ENCODE assay signal across 11 mouse cellular contexts in the genomic region with DNA sequence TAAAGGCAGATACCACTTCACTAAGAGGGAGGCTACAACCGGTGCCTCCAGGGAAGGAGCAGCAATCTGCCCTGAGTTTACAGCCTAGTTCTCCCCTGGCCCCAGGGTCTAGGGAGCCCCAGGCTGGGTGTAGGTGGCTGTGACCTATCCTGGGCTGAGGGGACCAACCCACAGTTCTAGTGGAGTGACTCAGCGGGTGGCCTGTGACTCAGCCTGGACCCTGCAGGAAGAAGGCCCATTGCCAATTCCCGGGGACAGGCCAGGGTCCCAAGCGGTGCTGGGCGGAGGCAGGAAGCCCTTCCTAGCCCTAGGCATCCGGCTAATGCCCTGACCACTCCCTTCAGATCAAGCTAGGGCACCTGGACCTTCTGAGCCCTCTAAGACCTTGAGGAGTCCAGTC. TPM values are rescaled to one million over a fixed set of nuclear protein-coding genes. Genes with fewer than 3 reads are reported as not detected.
DNase-seq lines count a peak whose midpoint lies in the region; ATAC-seq and TF ChIP-seq lines count a peak whose summit lies in the region.
"Had no signal": no experiment of that assay in that cellular context is flagged by ENCODE, and none has a peak within 500 bp of the region (broad histone marks: within the 10 kb centered on the region; RNA-seq: fewer than 3 reads in every experiment).

No protein-coding gene starts in this region.

- peaks cover 56% of the 10 kb centered on the region for H3K4me1 ChIP-seq in heart, embryonic 15.5 days (replicated peaks)
- peaks cover 36% of the 10 kb centered on the region for H3K4me1 ChIP-seq in stomach, embryonic 14.5 days (ENCODE audit: control insufficient read depth, insufficient read depth, low read length)
- H3K4me1 ChIP-seq in midbrain, embryonic 10.5 days = peaks cover 47% of the 10 kb centered on the region
- H3K4me1 ChIP-seq in forebrain, embryonic 14.5 days (ENCODE audit: control insufficient read depth, insufficient read depth, low read length) = peaks cover 9% of the 10 kb centered on the region

- no peaks in the 10 kb centered on the region for H3K36me3 ChIP-seq in heart, embryonic 15.5 days
- H3K36me3 ChIP-seq in stomach, embryonic 14.5 days (ENCODE audit: control insufficient read depth, insufficient read depth, low read length) = peaks cover 1% of the 10 kb centered on the region; the same call in 1 of the 2 replicates
- 0 out of 2 replicates have a peak, but pooled peaks cover under 1% of the 10 kb centered on the region for H3K36me3 ChIP-seq in midbrain, embryonic 10.5 days
- no peaks in the 10 kb centered on the region for H3K36me3 ChIP-seq in forebrain, embryonic 14.5 days (ENCODE audit: control insufficient read depth, insufficient read depth, low read length)
- H3K36me3 ChIP-seq: liver, embryonic 15.5 days had no signal

- no peaks in the 10 kb centered on the region for H3K27me3 ChIP-seq in heart, embryonic 15.5 days
- no peaks in the 10 kb centered on the region for H3K27me3 ChIP-seq in stomach, embryonic 14.5 days (ENCODE audit: control insufficient read depth, insufficient read depth, low read length)
- H3K27me3 ChIP-seq in midbrain, embryonic 10.5 days (ENCODE audit: low read depth, poor library complexity, severe bottlenecking) = 0 out of 2 replicates have a peak, but pooled peaks cover 7% of the 10 kb centered on the region
- no peaks in the 10 kb centered on the region for H3K27me3 ChIP-seq in forebrain, embryonic 14.5 days (replicated peaks; ENCODE audit: control insufficient read depth, insufficient read depth, low read length)
- H3K27me3 ChIP-seq: liver, embryonic 15.5 days had no signal

- no peak overlapping the region; the same call in 1 of the 2 replicates for H3K9ac ChIP-seq in heart, embryonic 15.5 days
- no peak overlapping the region for H3K9ac ChIP-seq in stomach, embryonic 14.5 days (replicated peaks; ENCODE audit: low read depth, low read length)
- H3K9ac ChIP-seq in forebrain, embryonic 14.5 days (ENCODE audit: low read length) = no peak overlapping the region
- H3K9ac ChIP-seq: liver, embryonic 15.5 days had no signal

- ATAC-seq in heart, embryonic 15.5 days (replicated peaks; ENCODE audit: insufficient number of reproducible peaks, insufficient read depth, low FRiP score, low read depth) = no peak
- 0 out of 2 replicates have a peak, but pooled peaks have one; percentile 10 for ATAC-seq in stomach, embryonic 14.5 days (ENCODE audit: insufficient number of reproducible peaks, insufficient read depth, low FRiP score, low read depth)
- no peak for ATAC-seq in forebrain, embryonic 14.5 days

- H3K27ac ChIP-seq in left cerebral cortex, adult 2 months = peak overlapping the region; percentile 4; the same call in 1 of the 2 replicates
- peak overlapping the region; percentile 73 for H3K27ac ChIP-seq in heart, embryonic 15.5 days
- H3K27ac ChIP-seq in stomach, embryonic 14.5 days (ENCODE audit: low read length) = peak overlapping the region; percentile 52; the same call in 1 of the 2 replicates
- H3K27ac ChIP-seq in midbrain, embryonic 10.5 days (replicated peaks) = no peak overlapping the region
- no peak overlapping the region for H3K27ac ChIP-seq in forebrain, embryonic 14.5 days (ENCODE audit: low read depth, low read length)
- H3K27ac ChIP-seq: liver, embryonic 15.5 days had no signal

- TF ChIP-seq CTCF in left cerebral cortex, adult 2 months (IDR thresholded peaks at IDR 0.05) = no peak

- no peak overlapping the region for H3K4me2 ChIP-seq in heart, embryonic 15.5 days
- H3K4me2 ChIP-seq in stomach, embryonic 14.5 days (replicated peaks; ENCODE audit: low read depth, low read length) = no peak overlapping the region
- no peak overlapping the region for H3K4me2 ChIP-seq in forebrain, embryonic 14.5 days (ENCODE audit: low read length)
- H3K4me2 ChIP-seq: liver, embryonic 15.5 days had no signal

- intact Hi-C loops in left cerebral cortex, adult 2 months (cut with DNase I) = no loop called here

- H3K9me3 ChIP-seq in heart, embryonic 15.5 days (replicated peaks) = no peaks in the 10 kb centered on the region
- no peaks in the 10 kb centered on the region for H3K9me3 ChIP-seq in stomach, embryonic 14.5 days (ENCODE audit: control insufficient read depth, low read depth, low read length)
- no peaks in the 10 kb centered on the region for H3K9me3 ChIP-seq in midbrain, embryonic 10.5 days (replicated peaks)
- H3K9me3 ChIP-seq in forebrain, embryonic 14.5 days (replicated peaks; ENCODE audit: control insufficient read depth, low read length) = no peaks in the 10 kb centered on the region
- H3K9me3 ChIP-seq: liver, embryonic 15.5 days had no signal

- 55% methylated on average over 6 of the region's 6 CpGs for WGBS in heart, embryonic 15.5 days
- WGBS in stomach, embryonic 14.5 days = 55% methylated on average over 6 of the region's 6 CpGs
- 81% methylated on average over 6 of the region's 6 CpGs for WGBS in midbrain, embryonic 10.5 days
- WGBS in forebrain, embryonic 14.5 days = 86% methylated on average over 6 of the region's 6 CpGs

- H3K4me3 ChIP-seq in left cerebral cortex, adult 2 months = no peak overlapping the region
- no peak overlapping the region for H3K4me3 ChIP-seq in heart, embryonic 15.5 days
- no peak overlapping the region for H3K4me3 ChIP-seq in stomach, embryonic 14.5 days (ENCODE audit: low read depth, low read length)
- no peak overlapping the region for H3K4me3 ChIP-seq in midbrain, embryonic 10.5 days
- H3K4me3 ChIP-seq in forebrain, embryonic 14.5 days (ENCODE audit: low read depth, low read length) = no peak overlapping the region
- H3K4me3 ChIP-seq: liver, embryonic 15.5 days had no signal

- DNase-seq in left cerebral cortex, adult 2 months (ENCODE audit: extremely low spot score in 1 of 2, low spot score in 2 of 2) = no peak
- no peak for DNase-seq in left cerebral cortex, adult 8-10 months (ENCODE audit: low spot score in 2 of 2)
- DNase-seq in kidney, postnatal 4 days = peak; percentile 49 to 68
- DNase-seq in midbrain, embryonic 10.5 days (ENCODE audit: low spot score) = no peak
- no peak for DNase-seq in spleen, postnatal 36 days (ENCODE audit: low spot score in 2 of 2)
- DNase-seq in forebrain, embryonic 14.5 days (ENCODE audit: low spot score) = no peak
- DNase-seq: cerebellum, adult 18-20 months; right cerebral cortex, postnatal 14 days had no signal

RNA-seq across cellular contexts. Expression of a gene that starts 9.7 kb away (rescaled TPM):
- total RNA-seq in left cerebral cortex, adult 2 months (2021) = 10 to 100 TPM in 1 of 2 experiments, 1 to 10 TPM in 1; 9.5 to 11.2 TPM
- 10 to 100 TPM in 1 of 4 experiments, 1 to 10 TPM in 3; 5.9 to 11.1 (median 7.3) TPM for total RNA-seq in left cerebral cortex, adult 8-10 months (2022)
- polyA plus RNA-seq in heart, embryonic 15.5 days (2015; fragmentation: Nextera tagmentation; extraction: Ambion mirVana) = 21.9 and 29.1 TPM in 2 replicates
- 64.0 and 70.9 TPM in 2 replicates for polyA plus RNA-seq in stomach, embryonic 14.5 days (2014; fragmentation: Nextera tagmentation; extraction: Ambion mirVana)
- 5.3 and 6.4 TPM in 2 replicates for polyA plus RNA-seq in midbrain, embryonic 10.5 days (2016; fragmentation: Nextera tagmentation; extraction: Ambion mirVana)
- 2.7 and 3.5 TPM in 2 replicates for polyA plus RNA-seq in forebrain, embryonic 14.5 days (2014; fragmentation: Nextera tagmentation; extraction: Ambion mirVana)

RNA-seq across cellular contexts. Expression of a gene that starts 41.2 kb away (rescaled TPM):
- 100 to 1,000 TPM; 682 to 702 TPM for total RNA-seq in left cerebral cortex, adult 2 months (2021)
- 100 to 1,000 TPM; 616 to 845 (median 743) TPM for total RNA-seq in left cerebral cortex, adult 8-10 months (2022)
- 259 and 352 TPM in 2 replicates for polyA plus RNA-seq in heart, embryonic 15.5 days (2015; fragmentation: Nextera tagmentation; extraction: Ambion mirVana)
- polyA plus RNA-seq in stomach, embryonic 14.5 days (2014; fragmentation: Nextera tagmentation; extraction: Ambion mirVana) = 734 and 745 TPM in 2 replicates
- polyA plus RNA-seq in midbrain, embryonic 10.5 days (2016; fragmentation: Nextera tagmentation; extraction: Ambion mirVana) = 409 and 515 TPM in 2 replicates
- 376 and 523 TPM in 2 replicates for polyA plus RNA-seq in forebrain, embryonic 14.5 days (2014; fragmentation: Nextera tagmentation; extraction: Ambion mirVana)

RNA-seq across cellular contexts. Expression of a gene that starts 44.7 kb away (rescaled TPM):
- total RNA-seq in left cerebral cortex, adult 2 months (2021) = 100 to 1,000 TPM in 1 of 2 experiments, 10 to 100 TPM in 1; 96.4 to 101 TPM
- total RNA-seq in left cerebral cortex, adult 8-10 months (2022) = 100 to 1,000 TPM; 107 to 109 (median 108) TPM
- 123 and 139 TPM in 2 replicates for polyA plus RNA-seq in heart, embryonic 15.5 days (2015; fragmentation: Nextera tagmentation; extraction: Ambion mirVana)
- polyA plus RNA-seq in stomach, embryonic 14.5 days (2014; fragmentation: Nextera tagmentation; extraction: Ambion mirVana) = 134 and 138 TPM in 2 replicates
- polyA plus RNA-seq in midbrain, embryonic 10.5 days (2016; fragmentation: Nextera tagmentation; extraction: Ambion mirVana) = 270 and 277 TPM in 2 replicates
- 147 and 149 TPM in 2 replicates for polyA plus RNA-seq in forebrain, embryonic 14.5 days (2014; fragmentation: Nextera tagmentation; extraction: Ambion mirVana)

RNA-seq across cellular contexts. Expression of a gene that starts 57.3 kb away (rescaled TPM):
- total RNA-seq in left cerebral cortex, adult 2 months (2021) = 10 to 100 TPM; 26.0 to 29.0 TPM
- 10 to 100 TPM; 27.2 to 31.6 (median 27.7) TPM for total RNA-seq in left cerebral cortex, adult 8-10 months (2022)
- 8.4 and 10.5 TPM in 2 replicates for polyA plus RNA-seq in heart, embryonic 15.5 days (2015; fragmentation: Nextera tagmentation; extraction: Ambion mirVana)
- 15.5 and 20.4 TPM in 2 replicates for polyA plus RNA-seq in stomach, embryonic 14.5 days (2014; fragmentation: Nextera tagmentation; extraction: Ambion mirVana)
- 12.1 and 14.0 TPM in 2 replicates for polyA plus RNA-seq in midbrain, embryonic 10.5 days (2016; fragmentation: Nextera tagmentation; extraction: Ambion mirVana)
- 14.5 and 15.0 TPM in 2 replicates for polyA plus RNA-seq in forebrain, embryonic 14.5 days (2014; fragmentation: Nextera tagmentation; extraction: Ambion mirVana)

Comparison
In these comparisons a context has a peak if more than half of its experiments do, and no peak if none do; other contexts are left out.
1. DNase-seq: peak in kidney, postnatal 4 days (2 of 2); none in left cerebral cortex, adult 2 months (0 of 2), left cerebral cortex, adult 8-10 months (0 of 2), midbrain, embryonic 10.5 days (single experiment), spleen, postnatal 36 days (0 of 2) and forebrain, embryonic 14.5 days (single experiment).
2. H3K27ac ChIP-seq: peak in left cerebral cortex, adult 2 months (single experiment), heart, embryonic 15.5 days (single experiment) and stomach, embryonic 14.5 days (single experiment); none in midbrain, embryonic 10.5 days (single experiment) and forebrain, embryonic 14.5 days (single experiment).